Mouse (Mus musculus) stomach, postnatal 0 days (tissue): ENCODE data around the gene Aifm3.

Source experiments
- CTCF ChIP-seq: IDR thresholded peaks from 2 replicates; pipeline ENCODE4 v1.5.1; 2016; ENCODE audit warnings: antibody characterized with exemption, low read depth, mild to moderate bottlenecking, moderate library complexity
- EP300 ChIP-seq: optimal IDR thresholded peaks from 2 replicates; pipeline ENCODE3; 2016; ENCODE audit warnings: antibody characterized with exemption

- TF ChIP-seq CTCF (no peak), EP300 (no peak)
These were observed 16.9 kb upstream of the Aifm3 start for GRCm38 (mm10) chr16:17472498-17472897.
